Mouse (Mus musculus) retina, embryonic 14.5 days (tissue): ENCODE measurements at regions not wholly inside any gene's neighbourhood (a gene's known extent, or its start where the extent isn't known, plus 50 kb on each side); places are given as distances from the start of the nearest gene placed in this dataset.

Experiments
- DNase-seq: peaks from one replicate; pipeline ENCODE4 v3.0.0-alpha.2; 2015; ENCODE audit warnings: low spot score

DNA sequence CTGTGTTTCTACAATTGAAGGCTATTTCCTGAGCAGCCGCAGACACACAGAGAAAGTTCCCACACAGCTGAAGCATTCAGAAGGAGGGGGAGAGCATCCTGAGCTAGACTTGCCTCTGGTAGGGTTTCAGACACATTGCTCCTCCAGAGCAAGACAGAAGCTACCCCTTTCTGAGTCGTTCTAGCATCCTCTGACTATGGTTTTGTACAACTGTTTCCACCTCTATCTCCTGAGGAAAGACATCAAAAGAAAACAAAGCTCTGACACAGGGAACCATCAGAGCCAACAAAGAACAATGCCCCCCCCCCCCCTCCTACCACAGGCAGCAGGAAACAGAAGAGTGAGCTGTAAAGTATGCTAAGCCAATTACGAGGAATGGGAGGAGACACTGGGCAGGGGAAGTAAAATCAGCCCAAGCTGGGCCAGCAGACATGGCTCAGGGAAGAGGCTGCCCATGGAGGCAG is 132.3 kb upstream of the Atp2b1 start:
- no peak for DNase-seq

DNA sequence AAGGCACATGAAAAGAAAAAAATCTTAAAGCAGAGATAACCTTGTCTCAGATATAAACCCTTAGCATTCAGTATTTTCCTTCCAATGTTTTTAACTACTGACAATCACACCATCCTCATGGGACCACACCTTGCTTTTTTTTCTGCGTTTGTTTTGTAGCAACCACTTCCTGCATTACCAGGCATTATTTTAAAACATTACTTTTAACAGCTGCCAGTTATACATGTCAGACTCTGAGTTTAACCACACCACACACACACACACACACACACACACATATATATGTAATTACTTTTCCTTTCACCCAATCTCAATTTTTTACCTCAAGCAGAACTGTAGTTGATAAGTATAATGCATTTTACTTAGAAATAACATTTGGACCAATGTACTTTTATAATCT is 128.8 kb upstream of the Atp2b1 start:
- DNase-seq, result no peak

DNA sequence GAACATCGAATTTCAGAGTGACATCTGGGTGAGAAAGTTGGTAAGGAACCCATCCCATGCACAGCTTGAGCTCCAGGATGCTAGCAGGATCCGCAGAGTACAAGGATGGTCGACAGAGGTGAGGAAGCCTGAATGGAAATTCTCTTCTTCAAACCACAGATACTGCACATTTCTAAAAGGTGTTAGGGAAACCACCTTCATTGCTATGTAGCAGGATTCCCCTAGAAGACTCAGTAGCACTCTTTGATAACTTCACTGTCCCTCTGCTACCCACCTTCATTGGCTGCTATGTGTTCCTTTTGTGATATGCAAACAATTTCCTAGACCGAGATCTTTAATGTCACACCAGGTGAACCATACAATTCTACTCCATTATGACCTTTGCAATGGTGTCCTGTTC is 128.1 kb upstream of the Atp2b1 start:
- no peak for DNase-seq

DNA sequence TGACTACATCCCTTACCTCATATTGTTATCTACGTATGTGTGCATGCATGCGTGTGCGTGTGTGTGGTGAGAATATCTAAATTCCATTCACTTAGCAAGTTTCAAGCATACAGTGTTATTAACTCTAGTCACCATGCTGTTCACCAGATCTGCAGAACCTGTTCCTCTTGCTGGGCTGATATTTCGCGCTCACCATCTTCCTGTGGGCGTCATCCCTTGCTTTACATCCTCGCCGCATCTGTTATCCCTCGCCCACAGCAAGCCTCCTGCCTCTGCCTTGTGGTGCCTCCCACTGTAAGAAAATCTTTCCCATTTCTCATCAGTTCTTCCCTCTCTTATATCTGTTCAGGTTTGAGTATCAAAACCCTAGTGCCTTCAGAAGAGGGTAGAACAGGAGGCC is 124.4 kb upstream of the Atp2b1 start:
- DNase-seq, result no peak

DNA sequence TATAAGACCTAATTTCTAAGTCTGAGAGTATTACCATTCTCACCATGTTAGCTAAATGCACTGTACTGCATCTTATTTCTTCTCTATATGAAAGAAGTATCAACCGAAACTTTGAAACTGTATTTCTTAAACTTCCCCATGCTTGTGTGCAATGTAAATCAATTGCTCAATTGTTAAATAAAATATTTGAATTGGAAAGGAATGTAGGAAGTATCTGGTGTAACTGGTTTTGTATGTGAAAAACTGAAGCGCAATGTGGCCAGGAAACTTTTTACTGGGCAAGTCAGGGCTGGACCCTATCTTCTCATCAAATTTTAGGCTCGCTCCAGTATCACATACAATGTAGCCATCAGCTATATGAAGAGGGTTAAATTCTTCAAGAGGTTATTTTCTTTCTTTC is 123.8 kb upstream of the Atp2b1 start:
- DNase-seq, result no peak

DNA sequence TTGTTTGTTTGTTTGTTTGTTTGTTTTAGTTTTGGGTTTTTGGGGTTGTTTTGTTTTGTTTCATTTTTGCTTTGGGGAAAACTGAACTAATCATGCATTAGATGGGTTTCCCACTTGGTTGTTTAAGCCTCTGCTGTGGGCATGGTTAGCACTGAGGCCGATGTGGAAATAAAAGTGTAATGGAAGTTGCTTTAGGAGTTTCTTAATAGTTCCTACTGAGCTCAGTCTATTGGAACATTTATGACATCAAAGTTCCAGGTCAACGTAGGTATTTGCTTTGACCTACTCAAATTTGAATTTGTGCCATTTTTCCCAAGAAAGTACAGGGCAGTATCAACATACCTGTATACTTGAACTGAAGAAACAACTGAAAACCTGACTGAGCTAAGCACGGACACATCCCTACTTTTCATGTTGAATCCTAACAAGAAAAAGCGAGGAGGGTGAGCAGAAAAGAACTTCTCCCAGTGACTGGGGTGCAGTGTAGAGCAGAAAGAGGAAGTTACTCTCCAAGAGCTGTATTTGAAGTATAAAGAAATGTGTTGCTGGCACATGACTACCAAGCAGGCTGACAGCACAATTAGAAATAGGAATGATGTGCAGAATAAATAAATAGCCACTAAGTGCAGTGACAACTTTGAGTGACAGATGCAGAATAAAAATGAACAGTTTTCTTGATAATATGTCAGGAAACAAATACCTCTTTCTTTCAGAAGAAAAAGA is 122.0 kb upstream of the Atp2b1 start:
- DNase-seq, result no peak

DNA sequence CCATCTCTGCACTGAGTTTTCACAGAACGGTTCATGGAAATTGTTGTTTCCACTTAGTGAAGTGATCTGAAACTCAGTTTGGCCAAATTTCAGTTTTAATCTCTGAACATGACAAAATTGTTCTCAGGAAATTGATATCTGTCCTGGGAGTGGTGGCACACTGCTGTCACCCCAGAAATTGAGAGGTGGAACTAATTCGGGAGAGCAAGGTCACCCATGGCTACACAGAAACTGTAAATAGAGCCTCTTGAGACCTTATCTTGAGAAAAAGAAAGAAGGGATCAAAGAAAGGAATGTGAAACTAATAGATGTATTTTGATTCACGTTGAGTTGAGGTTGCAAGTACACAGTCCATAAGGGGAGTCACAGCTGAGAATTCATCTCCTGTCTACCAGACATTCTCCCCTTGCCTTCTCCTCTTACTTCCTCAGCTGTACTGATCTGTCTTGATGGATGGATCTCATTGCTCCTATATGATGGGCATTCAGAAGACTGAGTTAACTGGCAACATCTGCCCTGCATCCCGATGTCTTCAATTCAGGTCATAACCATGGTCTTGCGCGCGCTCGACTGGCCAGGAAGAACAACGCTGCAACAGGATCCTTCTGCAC is 120.2 kb upstream of the Atp2b1 start:
- DNase-seq, result no peak

DNA sequence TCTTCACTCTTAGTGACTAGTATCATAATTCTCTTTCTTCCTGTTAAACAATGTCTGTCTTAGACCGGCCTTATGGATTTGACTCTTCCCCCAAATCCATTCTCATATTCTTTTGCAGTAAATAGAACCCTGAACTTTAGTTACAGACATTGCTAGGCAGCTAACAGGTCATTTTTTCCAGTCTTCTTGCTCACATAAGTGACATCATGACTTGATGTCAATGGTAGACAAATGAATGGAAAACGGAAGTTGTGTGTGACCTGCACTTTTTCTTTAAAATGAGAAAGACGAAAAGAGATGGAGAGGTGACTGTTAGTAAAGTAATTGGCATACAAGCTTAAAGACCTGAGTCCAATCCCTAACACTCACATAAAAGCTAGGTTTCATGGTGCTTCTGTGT is 118.2 kb upstream of the Atp2b1 start:
- no peak for DNase-seq

DNA sequence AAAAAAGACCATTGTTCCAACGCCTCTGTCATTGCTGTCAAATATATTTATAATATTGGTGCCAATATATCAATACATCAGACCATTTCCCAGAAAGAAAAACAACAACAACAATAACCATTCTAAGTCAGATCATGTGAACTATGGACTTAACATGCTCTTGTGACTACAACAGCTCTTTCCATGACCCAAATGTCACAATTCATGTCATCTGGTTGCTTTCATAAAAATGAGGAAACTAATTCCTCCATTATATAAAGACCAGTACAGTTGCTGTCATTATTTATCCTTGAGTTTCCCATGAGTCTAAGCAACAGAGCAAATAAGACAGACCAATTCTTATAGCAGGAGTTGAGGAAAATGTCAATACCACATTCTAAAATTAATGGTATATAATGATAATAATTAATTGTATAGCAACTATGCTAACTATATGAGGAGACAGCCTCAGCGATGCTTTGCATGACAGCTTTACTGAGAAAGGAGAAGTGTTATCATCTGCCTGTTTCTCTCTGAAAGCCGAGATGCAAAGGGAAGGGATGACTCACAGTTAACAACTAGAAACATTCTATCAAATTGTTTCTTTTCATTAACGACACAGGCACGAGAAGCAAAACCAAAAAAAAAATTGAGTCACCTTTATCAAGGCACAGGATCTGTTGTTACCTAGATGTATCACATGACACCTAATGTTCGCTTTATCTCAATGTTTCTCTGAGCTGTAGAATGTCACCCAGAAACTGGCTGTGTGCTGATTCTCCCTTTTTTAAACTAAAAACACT is 115.4 kb upstream of the Atp2b1 start:
- DNase-seq, result no peak

DNA sequence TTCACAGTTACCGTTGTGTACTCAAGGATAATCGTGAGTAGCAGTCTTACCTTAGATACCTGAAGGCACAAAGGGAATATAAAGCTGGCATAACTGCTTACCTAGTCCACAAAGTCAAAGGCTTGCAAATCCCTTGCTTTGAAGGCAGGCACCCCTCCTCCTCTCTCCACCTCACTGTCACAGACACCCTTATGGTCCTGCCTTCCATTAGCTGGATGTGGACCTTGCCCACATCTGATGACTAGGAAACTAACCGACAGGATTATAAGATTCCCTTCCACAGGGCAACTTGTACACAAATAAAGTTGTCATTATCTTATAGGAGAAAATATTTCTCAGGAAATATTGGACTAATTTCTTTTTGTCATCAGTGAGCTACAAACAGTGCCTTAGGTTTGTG is 114.4 kb upstream of the Atp2b1 start:
- no peak for DNase-seq

DNA sequence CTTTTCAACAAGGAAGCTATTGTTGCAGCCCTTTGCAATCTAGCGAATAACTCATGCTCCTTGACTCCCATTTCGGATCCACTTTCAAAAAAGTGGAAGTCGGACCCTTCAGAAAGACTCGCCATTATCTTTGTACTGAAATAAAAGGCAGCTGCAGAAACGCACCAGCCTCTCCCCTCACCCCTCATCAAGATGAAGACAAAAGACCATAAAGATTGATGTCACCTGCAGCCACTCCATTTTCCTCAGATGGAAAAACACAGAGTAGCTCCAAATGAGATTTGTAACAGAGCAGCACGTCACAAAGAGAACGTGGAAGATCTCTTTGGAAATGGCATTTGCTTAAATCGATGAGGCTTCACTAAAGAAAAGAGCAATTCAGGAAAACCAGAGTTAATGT is 113.3 kb upstream of the Atp2b1 start:
- DNase-seq, result no peak

DNA sequence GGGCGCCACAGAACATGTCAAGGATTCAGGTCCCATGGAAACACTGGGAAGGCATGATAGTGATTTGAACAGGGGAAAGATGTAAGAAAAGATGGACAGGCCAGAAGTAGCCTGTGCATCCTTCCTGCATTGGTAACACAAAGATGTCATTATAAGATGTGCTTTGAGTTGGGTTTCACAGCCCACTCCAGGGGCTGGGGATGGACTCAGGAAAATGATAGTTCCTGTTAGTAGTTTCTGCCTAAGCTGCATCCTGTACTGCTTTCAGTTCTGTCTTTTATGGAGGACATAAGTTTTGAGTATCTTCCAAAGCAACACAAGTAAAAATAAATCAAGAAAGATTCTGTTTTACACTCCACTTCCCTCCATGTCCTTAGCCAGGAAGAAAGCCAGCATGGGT is 109.2 kb upstream of the Atp2b1 start:
- no peak for DNase-seq

DNA sequence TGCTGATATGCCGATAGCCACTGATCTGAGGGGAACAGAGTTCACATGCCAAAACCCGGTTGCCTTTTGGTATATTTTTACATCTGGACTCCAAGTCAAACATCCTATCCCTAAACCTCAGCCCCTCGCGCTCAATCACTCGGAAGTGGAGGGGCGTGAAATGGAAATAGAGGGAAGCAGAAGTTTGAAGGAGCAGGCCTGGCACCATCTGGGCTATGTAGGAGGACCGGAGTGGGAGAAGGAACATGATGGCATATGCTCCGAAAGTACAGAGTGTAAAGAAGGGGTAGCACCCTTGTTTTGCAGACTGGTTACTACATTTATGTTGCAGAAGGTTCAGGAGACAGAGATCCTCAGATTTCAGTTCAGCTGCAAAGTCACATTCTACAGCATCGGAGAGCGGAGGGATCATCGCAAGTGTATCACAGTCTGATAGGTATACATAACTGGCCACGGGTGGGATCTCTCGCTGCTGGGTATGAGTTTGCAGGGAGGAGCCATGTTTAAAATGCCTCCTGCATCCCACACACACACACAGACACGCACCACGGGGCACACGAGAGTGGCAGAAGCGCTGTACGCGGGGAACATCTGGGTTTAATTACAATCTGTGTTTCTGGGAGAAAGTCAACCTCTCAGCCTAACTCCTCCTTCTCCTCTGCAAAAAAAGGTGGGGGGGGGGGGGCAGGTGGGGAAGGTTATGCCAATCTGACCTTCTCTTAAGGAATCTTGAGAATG is 107.2 kb upstream of the Atp2b1 start:
- no peak for DNase-seq

DNA sequence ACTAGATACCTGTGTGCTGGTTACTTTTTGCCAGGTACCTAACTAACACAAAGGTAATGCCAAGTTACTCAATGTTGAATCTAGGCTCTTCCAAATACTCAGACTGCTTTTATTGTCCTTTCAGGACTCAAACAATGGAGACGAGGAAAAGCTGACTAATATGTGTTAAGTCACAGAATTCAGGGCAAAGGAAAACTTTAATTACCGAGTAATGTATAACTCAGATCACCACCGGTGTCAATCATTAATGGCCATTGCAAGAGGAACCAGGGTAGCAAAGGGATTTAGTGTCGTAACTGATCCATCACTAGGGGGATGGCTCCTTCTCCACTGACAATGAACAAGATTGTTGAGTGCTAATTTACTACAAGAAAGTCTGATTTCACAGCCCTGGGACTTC is 105.6 kb upstream of the Atp2b1 start:
- DNase-seq, result peak; percentile 57

DNA sequence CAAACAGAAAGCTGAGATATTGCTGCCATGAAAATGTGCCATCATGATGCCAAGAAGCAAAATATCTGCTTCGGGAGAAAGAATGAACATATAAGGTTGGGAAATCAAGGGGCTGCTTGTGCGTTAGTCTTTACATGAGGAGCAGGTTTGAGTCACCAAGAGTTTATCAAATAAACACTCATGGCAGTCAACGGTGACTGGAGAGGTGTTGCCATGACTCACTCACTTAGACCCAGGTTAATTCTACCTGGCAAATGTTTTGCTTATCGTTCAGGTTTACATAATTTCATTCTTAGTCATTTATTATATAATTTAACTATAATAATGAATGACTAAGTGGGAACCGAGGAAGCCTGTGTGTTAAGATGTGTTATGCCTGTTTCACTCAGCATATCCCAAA is 85.2 kb upstream of the Atp2b1 start:
- no peak for DNase-seq

DNA sequence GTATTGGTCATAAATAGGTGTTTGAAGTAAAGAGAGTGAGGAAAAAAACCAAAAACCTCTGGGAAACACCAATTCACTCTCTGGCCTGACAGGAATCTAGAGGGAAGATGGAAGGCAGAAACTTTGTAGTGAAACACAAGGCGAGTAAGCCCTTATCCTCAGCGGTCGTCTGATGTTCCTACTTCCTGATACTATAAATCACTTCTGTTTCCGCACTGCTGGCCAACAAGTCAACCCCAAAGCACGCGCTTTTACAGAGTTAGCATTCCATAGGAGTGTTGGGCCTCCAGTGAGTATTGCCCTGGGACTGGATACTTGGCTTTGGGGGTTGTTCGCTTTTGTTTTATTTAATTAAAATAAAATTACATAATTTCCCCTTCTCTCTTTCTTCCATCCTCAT is 82.7 kb upstream of the Atp2b1 start:
- no peak for DNase-seq

DNA sequence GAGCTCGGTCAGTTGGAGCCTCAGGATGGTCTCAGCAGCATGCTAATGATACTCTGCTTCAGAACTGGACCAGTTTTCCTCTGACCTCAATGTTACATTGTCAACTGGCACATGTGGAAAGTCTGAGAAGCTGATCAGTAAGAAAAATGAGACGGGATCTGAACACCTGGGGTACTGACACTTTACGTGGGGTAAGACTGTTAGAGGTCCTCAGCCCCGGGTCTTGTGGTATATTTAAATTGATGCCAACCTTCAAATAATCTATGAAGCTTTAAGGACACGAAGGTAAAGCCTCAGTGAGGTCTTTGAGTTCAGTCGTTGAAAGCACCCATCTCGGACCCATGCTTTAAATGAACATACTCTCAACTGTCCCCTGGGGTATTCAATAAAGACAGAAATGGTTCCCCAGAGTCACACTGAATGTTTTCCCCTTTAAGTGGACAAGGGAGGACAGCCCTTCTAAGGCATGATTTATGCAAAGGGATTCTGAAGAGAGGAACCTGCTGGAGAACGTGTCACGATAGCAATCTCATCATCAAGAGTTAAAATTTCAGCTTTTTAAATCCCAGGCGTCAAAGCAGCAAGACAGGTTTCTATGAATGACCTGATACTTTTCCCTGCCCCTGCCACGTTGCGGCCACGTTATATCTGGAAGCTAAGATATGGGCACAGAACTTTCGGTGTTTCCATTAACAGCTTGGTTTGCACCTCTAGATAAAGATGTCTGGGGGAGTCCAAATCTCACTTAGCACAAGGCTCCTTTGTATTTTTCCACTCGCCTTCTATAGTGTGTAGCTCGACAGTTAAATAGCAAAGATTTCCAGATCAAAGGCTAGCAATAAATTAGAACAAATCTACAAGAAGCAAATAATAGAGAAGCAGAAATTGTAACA is 76.7 kb upstream of the Atp2b1 start:
- no peak for DNase-seq

DNA sequence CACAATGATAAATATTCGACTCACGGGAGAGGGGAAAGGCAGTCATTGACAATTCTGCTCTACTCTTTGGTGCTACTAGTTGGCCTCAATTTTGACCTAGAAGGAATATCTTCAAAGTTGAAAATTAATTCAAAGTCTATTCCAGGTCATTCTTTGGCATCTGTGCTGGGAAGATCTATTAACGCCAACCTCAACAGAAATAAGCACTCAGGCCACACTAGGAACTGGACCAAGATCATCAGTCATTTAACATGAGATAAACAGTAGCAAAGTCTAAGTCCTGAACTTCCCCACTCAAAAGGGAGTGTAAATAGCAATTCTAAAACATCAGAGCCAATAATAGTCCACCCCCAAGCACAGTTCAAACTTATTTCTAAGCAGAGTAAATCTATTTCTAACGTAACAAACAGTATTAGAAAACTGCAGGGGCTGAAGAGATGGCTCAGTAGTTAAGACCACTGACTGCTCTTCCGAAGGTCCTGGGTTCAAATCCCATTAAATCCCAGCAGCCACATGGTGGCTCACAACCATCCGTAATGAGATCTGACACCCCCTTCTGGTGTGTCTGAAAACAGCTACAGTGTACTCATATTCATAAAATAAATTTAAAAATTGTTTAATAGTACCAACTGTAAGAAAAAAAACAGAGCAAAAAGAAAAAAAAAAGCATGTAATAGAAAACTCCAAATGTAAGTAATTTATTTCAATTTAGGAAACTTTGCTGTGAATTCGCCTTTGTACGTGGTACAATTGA is 75.1 kb upstream of the Atp2b1 start:
- DNase-seq, result no peak

DNA sequence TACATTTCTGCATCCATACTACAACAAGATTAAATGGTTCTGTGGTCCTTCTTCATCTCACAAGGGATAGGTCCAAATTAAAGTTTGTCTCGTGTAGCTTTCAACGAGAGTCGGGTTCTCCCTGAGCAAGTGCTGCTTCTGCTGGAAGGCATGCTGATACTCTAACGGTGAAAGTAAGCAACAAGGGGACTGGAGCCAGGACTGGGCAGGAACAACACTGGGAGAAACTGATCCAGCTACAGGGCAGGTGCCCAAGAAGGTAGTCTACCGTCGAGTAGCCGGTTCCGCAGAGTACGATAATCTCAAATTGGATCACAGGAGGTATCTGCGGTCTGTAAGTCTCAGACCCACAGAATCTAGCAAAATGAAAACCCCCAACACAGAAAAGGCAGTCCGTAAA is 74.2 kb upstream of the Atp2b1 start:
- no peak for DNase-seq

DNA sequence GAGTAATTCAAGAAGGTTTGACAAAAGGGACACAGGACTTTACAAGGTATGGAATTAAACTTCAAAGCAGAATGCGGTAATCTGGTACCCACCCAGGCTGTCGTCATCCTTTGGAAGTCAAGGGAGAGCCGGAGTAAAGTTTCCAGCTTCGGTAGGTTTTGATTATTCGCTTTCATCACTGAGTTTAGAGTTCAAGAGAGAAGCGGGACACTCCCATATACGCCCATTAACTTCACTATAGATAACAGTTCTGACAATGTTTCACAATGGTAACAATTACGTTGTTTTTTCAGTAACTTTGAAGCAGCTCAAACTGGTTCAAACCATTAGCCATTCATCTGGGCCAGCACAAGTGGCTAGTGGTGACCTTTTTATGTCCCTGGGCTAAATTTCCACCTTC is 73.8 kb upstream of the Atp2b1 start:
- no peak for DNase-seq
